Mouse (Mus musculus) midbrain, embryonic 11.5 days (tissue): Measurements from ENCODE around the gene Zc3h10. TPM values are rescaled to one million over a fixed set of nuclear protein-coding genes. Genes with fewer than 3 reads are reported as not detected.
A peak's percentile ranks its signal among the peaks of the same experiment; 100 is the strongest.
"Not testable (repeated sequence)": the region's sequence is repeated elsewhere in the genome, so short reads cannot be mapped to it uniquely, and the experiment has no call there.

ENCODE experiments used
- ATAC-seq: fragments of 200-750 bp; cut with Nextera tagmentation; 2 replicates; pipeline ENCODE4 v1.8.0; 2017; ENCODE audit warnings: moderate TSS enrichment, moderate library complexity; ENCODE audit not compliant: low FRiP score
- DNase-seq: peaks from one replicate; pipeline ENCODE4 v3.0.0; 2015; ENCODE audit warnings: low spot score; ENCODE audit errors: missing footprints
- H3K27ac ChIP-seq: fragments of 300-500 bp; sonication (generic); 2 replicates; pipeline ENCODE4 v1.5.1; 2014; ENCODE audit warnings: low read depth, low read length
- H3K27me3 ChIP-seq: fragments of 300-500 bp; sonication (generic); 2 replicates; pipeline ENCODE4 v1.6.1; 2014; ENCODE audit warnings: mild to moderate bottlenecking, low read length, moderate library complexity, mixed read lengths; ENCODE audit not compliant: control insufficient read depth, insufficient read depth
- H3K36me3 ChIP-seq: fragments of 300-500 bp; sonication (generic); 2 replicates; pipeline ENCODE4 v1.6.1; 2014; ENCODE audit warnings: mild to moderate bottlenecking, low read length, moderate library complexity, mixed read lengths; ENCODE audit not compliant: control insufficient read depth, insufficient read depth
- H3K4me1 ChIP-seq: fragments of 300-500 bp; sonication (generic); 2 replicates; pipeline ENCODE4 v1.6.1; 2014; ENCODE audit warnings: low read length; ENCODE audit not compliant: control insufficient read depth, insufficient read depth
- H3K4me2 ChIP-seq: fragments of 300-500 bp; sonication (generic); 2 replicates; pipeline ENCODE4 v1.6.1; 2014; ENCODE audit warnings: mild to moderate bottlenecking, moderate library complexity
- H3K4me3 ChIP-seq: fragments of 300-500 bp; sonication (generic); 2 replicates; pipeline ENCODE4 v1.5.1; 2014; ENCODE audit warnings: low read depth, low read length
- H3K9ac ChIP-seq: fragments of 300-500 bp; sonication (generic); 2 replicates; pipeline ENCODE4 v1.6.1; 2014; ENCODE audit warnings: low read length
- H3K9me3 ChIP-seq: fragments of 300-500 bp; sonication (generic); 2 replicates; pipeline ENCODE4 v1.6.1; 2016; ENCODE audit warnings: low read length; ENCODE audit not compliant: control insufficient read depth
- WGBS: fragments of 180-500 bp; shearing (Covaris S2); extraction: QIAGEN DNeasy Blood & Tissue Kit; methylation state at CpG from one replicate; pipeline ENCODE4 v1.1.7; 2014; 5-methylcytosine and 5-hydroxymethylcytosine counted together
- polyA plus RNA-seq: library from polyadenylated mRNA; unstranded; fragments of >200 nt; fragmentation: Nextera tagmentation; extraction: Ambion mirVana; gene quantifications from 2 replicates; pipeline ENCODE4 v1.2.1, GENCODE M21; 2014

Zc3h10 gene
- polyA plus RNA-seq, 1 experiment from 2014 or later: 19.0 TPM

DNA sequence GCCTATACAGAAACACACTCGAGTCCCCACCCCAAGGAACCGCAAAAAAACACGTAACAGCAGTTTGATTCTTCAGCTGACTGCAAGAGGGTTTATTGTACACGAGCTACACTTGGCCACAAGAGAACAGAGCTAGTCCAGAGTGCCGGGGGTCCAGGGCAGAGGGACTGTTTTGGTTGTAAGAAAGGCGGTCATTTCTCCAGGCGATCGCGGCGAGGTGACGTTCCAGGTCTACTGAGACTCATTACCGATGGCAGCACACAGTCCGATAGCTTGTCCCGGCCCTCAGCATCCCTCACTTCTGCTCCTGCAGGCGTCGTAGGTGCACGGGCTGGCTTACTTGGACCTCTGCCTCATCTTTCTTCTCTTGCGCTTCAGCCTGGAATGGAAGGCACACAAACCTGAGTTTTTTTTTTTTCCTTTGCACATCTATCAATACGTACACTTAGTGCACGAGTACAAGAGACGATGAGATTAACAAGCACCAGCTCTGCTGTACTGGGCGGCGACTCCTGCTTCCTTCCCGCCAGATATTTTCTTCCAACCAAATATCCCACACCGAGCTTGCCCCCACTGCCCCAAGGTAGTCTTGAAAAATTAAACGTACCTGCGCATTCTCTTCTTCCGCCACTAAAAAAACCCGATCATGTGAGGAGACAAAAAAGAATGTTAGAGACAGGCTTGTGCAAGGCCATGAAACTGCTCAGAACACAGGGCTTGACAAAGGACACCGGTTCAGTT, 647 bp upstream of the Zc3h10 start:
- peak overlapping the region; percentile 76 for H3K4me3 ChIP-seq
- H3K36me3 ChIP-seq: peaks cover 19% of the 10 kb centered on the region
- H3K9me3 ChIP-seq, H3K4me1 ChIP-seq, H3K27me3 ChIP-seq, ATAC-seq: not testable (repeated sequence)
- H3K9ac ChIP-seq: peak overlapping the region; percentile 97
- peak; percentile 86 for DNase-seq
- peak overlapping the region; percentile 91 for H3K27ac ChIP-seq
- under 1% methylated on average over 21 of the region's 30 CpGs for WGBS
- peak overlapping the region; percentile 84 for H3K4me2 ChIP-seq

GRCm38 (mm10) chr10:128546787-128547186, 787 bp downstream of the Zc3h10 start:
- H3K27me3 ChIP-seq: no peaks in the 10 kb centered on the region
- peaks cover 9% of the 10 kb centered on the region for H3K4me1 ChIP-seq
- H3K4me2 ChIP-seq: peak overlapping the region; percentile 84
- 23% methylated on average over 7 of the region's 7 CpGs for WGBS
- peak overlapping the region; percentile 89 for H3K27ac ChIP-seq
- ATAC-seq: no peak
- peak overlapping the region; percentile 76 for H3K4me3 ChIP-seq
- peak; percentile 89 for DNase-seq
- peak overlapping the region; percentile 77 for H3K9ac ChIP-seq
- peaks cover 23% of the 10 kb centered on the region for H3K36me3 ChIP-seq
- no peaks in the 10 kb centered on the region for H3K9me3 ChIP-seq

DNA sequence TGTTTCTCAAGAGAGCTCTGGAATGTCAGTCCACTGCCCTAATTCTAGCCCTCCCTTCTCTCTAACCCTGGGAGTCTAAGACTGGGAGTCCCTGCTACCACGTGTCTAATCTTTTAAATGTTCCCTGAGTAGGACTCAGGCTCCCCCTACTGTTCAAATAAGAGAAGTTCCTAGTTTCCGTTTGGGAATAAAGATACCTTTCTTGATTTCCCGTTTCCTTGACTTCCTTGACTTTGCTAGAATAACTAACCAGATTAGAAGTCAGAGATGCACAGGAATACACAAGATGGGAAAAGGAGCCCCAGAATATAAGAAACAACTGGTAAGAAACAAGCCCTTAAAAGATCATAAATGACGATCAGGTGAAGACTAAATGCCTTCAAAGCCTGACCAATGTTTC, 1.2 kb downstream of the Zc3h10 start:
- ATAC-seq (no peak), DNase-seq (peak; percentile 89)
- 19% methylated on average over 4 of the region's 4 CpGs for WGBS
- H3K27me3 ChIP-seq: no peaks in the 10 kb centered on the region
- H3K4me3 ChIP-seq: peak overlapping the region; percentile 76
- peaks cover 9% of the 10 kb centered on the region for H3K4me1 ChIP-seq
- H3K4me2 ChIP-seq: peak overlapping the region; percentile 84
- no peak overlapping the region for H3K27ac ChIP-seq
- H3K9me3 ChIP-seq: no peaks in the 10 kb centered on the region
- H3K36me3 ChIP-seq: peaks cover 23% of the 10 kb centered on the region
- peak overlapping the region; percentile 77 for H3K9ac ChIP-seq

DNA sequence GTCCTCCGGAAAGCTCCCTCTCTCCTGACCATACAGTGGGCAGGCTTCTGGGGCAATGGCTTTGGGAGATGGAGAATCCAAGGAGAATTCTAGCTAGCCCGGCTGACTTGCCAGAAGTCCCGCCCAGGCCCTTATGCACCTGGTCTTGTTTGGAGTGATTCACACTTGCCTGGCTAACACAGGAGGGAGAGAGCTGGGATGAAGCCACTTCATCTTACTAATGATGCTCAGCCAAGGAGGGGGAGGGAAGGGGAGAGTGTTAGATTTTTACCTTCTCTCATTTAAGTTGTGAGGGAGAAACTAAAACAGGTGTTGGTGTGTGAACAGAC, 2.0 kb downstream of the Zc3h10 start:
- no peak overlapping the region for H3K9ac ChIP-seq
- H3K27ac ChIP-seq: no peak overlapping the region
- no peaks in the 10 kb centered on the region for H3K9me3 ChIP-seq
- DNase-seq (no peak), ATAC-seq (no peak)
- H3K36me3 ChIP-seq: peaks cover 23% of the 10 kb centered on the region
- peaks cover 9% of the 10 kb centered on the region for H3K4me1 ChIP-seq
- no peak overlapping the region for H3K4me3 ChIP-seq
- no peak overlapping the region for H3K4me2 ChIP-seq
- 89% methylated on average over 3 of the region's 3 CpGs for WGBS
- H3K27me3 ChIP-seq: no peaks in the 10 kb centered on the region

GRCm38 (mm10) chr10:128544674-128545569, 2.7 kb downstream of the Zc3h10 start:
- no peak for ATAC-seq
- no peak for DNase-seq
- Histone ChIP-seq H3K4me2 (no peak overlapping the region), H3K27ac (no peak overlapping the region), H3K4me1 (peaks cover 9% of the 10 kb centered on the region), H3K9ac (no peak overlapping the region), H3K27me3 (no peaks in the 10 kb centered on the region), H3K4me3 (no peak overlapping the region), H3K36me3 (peaks cover 23% of the 10 kb centered on the region), H3K9me3 (no peaks in the 10 kb centered on the region)
- WGBS: 95% methylated on average over 37 of the region's 37 CpGs

GRCm38 (mm10) chr10:128544151-128544657, 3.4 kb downstream of the Zc3h10 start:
- peaks cover 23% of the 10 kb centered on the region for H3K36me3 ChIP-seq
- H3K27me3 ChIP-seq: no peaks in the 10 kb centered on the region
- H3K4me2 ChIP-seq: no peak overlapping the region
- H3K4me1 ChIP-seq: peaks cover 9% of the 10 kb centered on the region
- H3K27ac ChIP-seq: no peak overlapping the region
- no peaks in the 10 kb centered on the region for H3K9me3 ChIP-seq
- H3K4me3 ChIP-seq: no peak overlapping the region
- no peak for DNase-seq
- no peak overlapping the region for H3K9ac ChIP-seq
- WGBS: 96% methylated on average over 15 of the region's 15 CpGs
- ATAC-seq: no peak

GRCm38 (mm10) chr10:128543100-128543499, 4.5 kb downstream of the Zc3h10 start:
- ATAC-seq (no peak), DNase-seq (no peak)
- peaks cover 23% of the 10 kb centered on the region for H3K36me3 ChIP-seq
- no peak overlapping the region for H3K4me3 ChIP-seq
- no peak overlapping the region for H3K9ac ChIP-seq
- H3K4me2 ChIP-seq: no peak overlapping the region
- no peaks in the 10 kb centered on the region for H3K9me3 ChIP-seq
- H3K4me1 ChIP-seq: peaks cover 9% of the 10 kb centered on the region
- WGBS: 84% methylated on average over 2 of the region's 2 CpGs
- H3K27ac ChIP-seq: no peak overlapping the region
- H3K27me3 ChIP-seq: no peaks in the 10 kb centered on the region

DNA sequence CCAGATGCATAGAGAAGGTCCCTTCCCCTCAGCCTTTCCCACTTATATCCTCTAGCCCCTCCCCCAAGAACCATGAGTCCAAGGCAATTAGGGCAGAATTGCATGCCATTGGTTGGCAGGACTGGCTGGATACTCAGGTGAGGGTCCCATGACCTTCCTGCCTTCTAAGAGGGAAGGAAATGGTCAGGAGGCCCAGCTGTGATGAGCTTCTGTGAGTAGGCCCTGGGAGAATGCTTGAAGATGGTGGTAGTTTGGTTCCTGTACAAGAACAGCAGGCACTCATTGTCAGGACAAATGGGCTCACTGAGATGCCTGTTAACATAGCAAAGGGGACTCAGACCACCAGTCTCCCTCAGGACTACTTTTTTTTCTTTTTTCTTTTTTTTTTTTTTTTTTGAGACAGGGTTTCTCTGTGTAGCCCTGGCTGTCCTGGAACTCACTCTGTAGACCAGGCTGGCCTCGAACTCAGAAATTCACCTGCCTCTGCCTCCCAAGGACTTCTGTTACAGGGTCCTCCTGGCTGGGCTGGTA, 9.2 kb downstream of the Zc3h10 start:
- peaks cover 6% of the 10 kb centered on the region; the same call in 1 of the 2 replicates for H3K36me3 ChIP-seq
- no peak overlapping the region for H3K9ac ChIP-seq
- H3K4me1 ChIP-seq: no peaks in the 10 kb centered on the region; the same call in none of the 2 replicates
- ATAC-seq (no peak), DNase-seq (no peak)
- H3K9me3 ChIP-seq: no peaks in the 10 kb centered on the region
- no peak overlapping the region for H3K27ac ChIP-seq
- no peak overlapping the region for H3K4me2 ChIP-seq
- no peaks in the 10 kb centered on the region for H3K27me3 ChIP-seq
- no peak overlapping the region for H3K4me3 ChIP-seq
- WGBS: 100% methylated on average over 1 of the region's 1 CpGs
